Mouse (Mus musculus): ENCODE measurements around the gene Olfr294.

Gene Olfr294

GRCm38 (mm10) chr7:86616543-86616942 is at the start of gene Olfr294:
Gene Olfr294, minus strand, starts transcription at chr7:86616643.
- no peak for DNase-seq (ENCODE audit: low read depth, low spot score)

- no peak for DNase-seq (ENCODE audit: low read depth, low spot score)
Observed at GRCm38 (mm10) chr7:86648761-86649160, 32.3 kb upstream of the Olfr294 start, which contains the start of gene Olfr293. Gene Olfr293, plus strand, starts transcription at chr7:86649061.

- DNase-seq (ENCODE audit: low read depth, low spot score): no peak
Observed at GRCm38 (mm10) chr7:86583562-86583961, 32.9 kb downstream of the Olfr294 start, which contains the start of gene Olfr295. Gene Olfr295, plus strand, starts transcription at chr7:86583862.
